Mouse (Mus musculus) regulatory T cell (primary cell): Measurements from ENCODE around the gene Pip5k1b.
"Not testable (repeated sequence)": the region's sequence is repeated elsewhere in the genome, so short reads cannot be mapped to it uniquely, and the experiment has no call there.

ENCODE experiments used
- in situ Hi-C: fragments of 300-600 bp; cut with MboI, MseI; formaldehyde crosslinking; loops from one replicate; pipeline ENCODE4 v1.15.1; 2025; ENCODE audit warnings: high pct_unique_total_duplicates

Gene Pip5k1b

DNA sequence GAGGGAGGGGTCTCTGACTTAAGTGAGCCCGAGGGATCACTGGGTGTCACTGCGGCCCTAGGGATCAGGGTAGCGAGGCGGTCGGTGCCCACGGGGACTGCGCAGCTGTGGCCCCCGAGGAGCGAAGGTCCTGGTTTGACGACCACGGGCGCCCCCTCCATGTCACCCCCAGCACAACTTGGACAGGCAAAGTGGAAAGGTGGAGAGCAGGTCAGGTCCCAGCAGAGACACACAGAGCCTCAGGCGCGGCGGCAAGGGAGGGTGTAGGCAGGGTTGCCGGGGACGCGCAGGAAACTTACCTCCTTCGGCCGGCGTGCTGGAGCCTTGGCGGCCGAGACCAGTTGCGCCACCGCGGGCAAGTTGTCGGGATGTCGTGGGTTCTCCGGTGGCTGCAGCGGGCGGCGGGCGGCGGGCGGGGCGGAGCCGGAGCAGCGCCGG, at the start of gene Pip5k1b:
Pip5k1b (minus strand) TSS at position 407 of the 438 bp plus-strand sequence.
- in situ Hi-C loops: loop anchor here (5.0 kb wide), 1 partner anchor 258 kb away; no protein-coding TSS in a partner anchor

DNA sequence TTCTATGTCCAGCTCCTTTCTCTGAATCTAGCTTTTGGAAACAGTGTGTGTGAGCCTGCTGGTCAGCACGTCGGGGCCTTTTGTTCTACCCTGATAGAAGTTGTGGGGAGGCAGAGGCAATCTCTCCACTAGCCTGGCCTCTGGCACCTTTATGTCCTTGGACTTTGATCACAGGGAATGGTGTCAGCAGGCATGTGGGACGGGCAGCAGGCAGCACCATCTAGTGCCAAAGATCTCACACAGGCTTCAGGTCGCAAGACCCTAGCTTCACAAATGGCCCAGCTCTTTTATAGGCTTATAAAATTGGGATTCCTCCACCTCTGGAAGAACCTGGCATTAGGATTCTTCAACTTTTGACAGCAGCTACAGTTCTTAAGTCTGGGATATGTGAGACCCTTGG, 48.4 kb upstream of the Pip5k1b start:
- in situ Hi-C loops: no loop called here

DNA sequence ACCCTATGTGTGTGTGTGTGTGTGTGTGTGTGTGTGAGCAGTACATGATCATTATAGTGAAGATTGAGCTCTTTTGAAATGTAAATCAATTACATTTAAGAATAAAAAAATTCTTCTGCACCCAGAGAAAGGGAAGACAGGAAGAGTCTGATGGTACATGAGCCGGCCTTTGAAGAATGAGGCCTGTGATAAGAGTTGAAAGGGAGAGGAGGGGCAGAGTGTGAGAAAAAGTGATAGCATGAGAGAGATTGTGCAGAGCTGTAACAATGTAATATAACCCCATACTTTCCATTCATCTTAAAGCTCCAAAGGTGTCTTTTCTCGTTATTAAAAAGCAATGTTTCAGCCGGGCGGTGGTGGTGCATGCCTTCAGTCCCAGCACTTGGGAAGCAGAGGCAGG, 47.8 kb upstream of the Pip5k1b start:
- in situ Hi-C loops: no loop called here

DNA sequence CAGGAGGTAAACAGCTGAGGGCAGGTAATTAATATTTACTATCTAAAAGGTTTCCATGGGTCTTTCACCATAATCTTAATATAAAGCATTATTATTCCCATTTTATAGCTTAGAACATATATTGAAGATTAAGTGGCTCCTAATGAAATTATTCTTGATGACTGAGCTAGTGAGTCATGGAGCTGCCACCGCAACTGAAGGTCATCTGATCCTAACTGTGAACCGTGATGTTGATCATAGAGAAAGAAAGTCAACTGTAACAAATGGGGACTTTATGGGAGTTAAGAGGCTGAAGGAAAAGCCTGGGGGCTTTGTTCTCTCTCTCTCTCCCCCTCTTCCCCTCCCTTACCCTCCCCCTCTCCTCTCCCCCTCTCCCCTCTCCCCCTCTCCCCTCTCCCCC, 31.1 kb upstream of the Pip5k1b start:
- in situ Hi-C loops: no loop called here

- in situ Hi-C loops: no loop called here
Observed at GRCm38 (mm10) chr19:24585171-24585570, 29.5 kb upstream of the Pip5k1b start.

DNA sequence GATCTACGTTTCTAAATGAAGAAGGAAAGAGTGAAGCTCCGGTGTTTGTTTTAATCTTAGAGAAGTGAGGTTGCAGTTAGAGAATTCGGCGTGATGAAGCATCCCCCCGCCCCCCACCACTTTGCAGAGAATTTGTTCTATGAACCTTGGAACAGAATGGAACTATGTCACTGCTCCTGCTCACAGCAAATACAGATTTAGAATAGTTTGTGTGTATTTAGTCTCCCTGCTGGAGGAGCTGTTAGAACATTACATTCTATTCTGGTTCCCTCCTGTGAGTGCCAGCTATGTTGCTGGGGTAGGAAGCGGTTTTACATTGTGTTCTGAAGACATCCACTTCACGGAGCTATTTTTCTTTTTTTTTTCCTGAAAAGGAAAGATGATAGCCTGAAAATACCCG, 28.3 kb upstream of the Pip5k1b start:
- in situ Hi-C loops: no loop called here

DNA sequence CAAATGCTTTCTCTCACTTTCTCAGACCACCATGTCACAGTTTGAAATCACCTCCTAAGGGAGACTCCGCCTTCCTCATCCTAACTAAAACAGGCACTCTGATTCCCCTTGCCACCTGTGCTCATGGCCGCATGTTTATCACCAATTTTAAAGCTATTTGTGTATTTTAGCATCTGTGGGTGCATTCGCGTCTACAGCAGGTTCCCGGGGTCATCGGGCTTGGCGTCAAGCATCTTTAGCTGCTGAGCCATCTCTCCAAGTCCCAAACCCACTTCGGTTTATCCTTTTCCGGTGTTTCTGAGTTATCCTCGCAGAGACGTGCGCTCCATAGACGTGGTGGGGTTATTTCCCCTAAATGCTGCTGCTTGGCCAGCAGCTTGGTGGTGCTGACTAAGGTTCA, 20.5 kb upstream of the Pip5k1b start:
- in situ Hi-C loops: no loop called here

- in situ Hi-C loops: no loop called here
Observed at GRCm38 (mm10) chr19:24571756-24572181, 16.1 kb upstream of the Pip5k1b start.

DNA sequence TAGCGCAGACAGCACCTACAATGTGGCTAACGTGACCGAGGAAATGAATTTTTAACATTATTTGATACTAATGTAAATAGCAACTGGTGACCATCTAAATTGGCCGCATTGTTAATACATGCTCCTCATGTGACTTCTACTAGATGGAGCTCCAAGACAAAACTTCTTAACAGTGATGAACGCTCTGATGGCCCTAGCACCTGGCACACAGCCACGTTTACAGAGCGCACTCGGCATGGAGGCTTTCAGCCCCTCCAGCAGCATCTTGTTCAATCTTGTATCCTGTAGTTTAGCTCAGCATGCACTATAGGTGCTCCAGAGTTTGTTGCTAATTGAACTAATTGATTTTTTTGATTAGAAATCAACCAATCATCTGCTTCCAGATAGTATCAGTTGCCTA, 15.3 kb upstream of the Pip5k1b start:
- in situ Hi-C loops: no loop called here

DNA sequence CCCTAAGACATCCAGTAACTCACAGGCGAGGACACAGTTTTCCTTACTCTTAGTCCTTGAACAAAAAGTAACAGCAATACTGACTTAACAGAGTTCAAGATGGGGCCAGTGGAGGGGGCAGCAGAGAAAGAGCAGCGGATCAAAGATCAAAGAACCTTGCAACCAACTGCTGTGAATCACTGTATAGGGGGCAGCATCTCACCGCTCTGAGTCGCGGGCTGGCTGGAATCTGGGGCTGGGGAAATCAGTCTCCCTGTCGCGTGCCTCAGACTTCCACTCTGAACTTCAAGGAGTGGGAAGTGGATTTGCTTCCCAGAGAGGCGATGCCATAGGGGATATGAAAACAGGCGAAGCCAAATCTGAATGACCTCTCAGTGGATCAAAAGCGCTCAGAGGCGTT, 1.8 kb upstream of the Pip5k1b start:
- in situ Hi-C loops: loop anchor here (5.0 kb wide), 1 partner anchor 260 kb away; no protein-coding TSS in a partner anchor

- in situ Hi-C loops: loop anchor here (5.0 kb wide), 1 partner anchor 259 kb away; no protein-coding TSS in a partner anchor
Observed at GRCm38 (mm10) chr19:24556585-24556966, 904 bp upstream of the Pip5k1b start.

DNA sequence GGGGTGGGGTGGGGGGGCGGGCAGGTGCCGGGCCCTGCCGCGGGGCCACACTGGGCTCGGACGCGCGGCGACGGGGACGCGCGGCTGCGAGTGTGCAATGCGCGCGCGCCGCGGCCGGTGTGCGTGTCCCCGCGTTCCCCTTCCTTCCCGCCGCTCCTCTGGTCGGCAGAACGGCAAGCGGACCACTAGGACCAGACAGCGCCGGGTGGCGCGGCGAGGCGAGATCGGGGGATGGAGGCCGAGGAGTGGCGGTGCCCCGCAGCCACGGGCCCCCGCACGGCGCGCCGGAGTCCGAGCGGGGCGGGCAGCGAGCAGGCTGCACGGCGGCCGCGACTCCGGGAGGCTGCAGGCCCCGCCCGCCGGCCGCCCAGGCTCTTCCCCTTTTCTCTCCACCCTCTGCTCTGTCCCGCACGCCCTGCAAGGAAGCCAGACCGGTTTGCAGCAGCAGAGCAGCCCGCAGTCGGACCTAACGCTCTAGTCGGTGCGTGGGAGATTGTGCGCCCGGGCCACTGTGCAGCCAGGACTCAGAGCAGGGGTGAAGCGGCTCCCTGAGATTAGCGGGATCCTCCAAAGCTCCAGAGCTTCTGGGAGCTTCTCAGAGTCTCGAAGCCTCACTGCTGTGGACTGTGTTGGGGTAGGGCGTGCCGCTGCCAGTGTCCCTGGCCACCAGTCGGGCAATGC, 372 bp upstream of the Pip5k1b start:
- in situ Hi-C loops: loop anchor here (5.0 kb wide), 1 partner anchor 259 kb away; no protein-coding TSS in a partner anchor

- in situ Hi-C loops: loop anchor here (5.0 kb wide), 1 partner anchor 258 kb away; no protein-coding TSS in a partner anchor
Observed at GRCm38 (mm10) chr19:24554911-24555465, 684 bp downstream of the Pip5k1b start.

GRCm38 (mm10) chr19:24554425-24554824, 1.2 kb downstream of the Pip5k1b start:
- in situ Hi-C loops: no loop called here

DNA sequence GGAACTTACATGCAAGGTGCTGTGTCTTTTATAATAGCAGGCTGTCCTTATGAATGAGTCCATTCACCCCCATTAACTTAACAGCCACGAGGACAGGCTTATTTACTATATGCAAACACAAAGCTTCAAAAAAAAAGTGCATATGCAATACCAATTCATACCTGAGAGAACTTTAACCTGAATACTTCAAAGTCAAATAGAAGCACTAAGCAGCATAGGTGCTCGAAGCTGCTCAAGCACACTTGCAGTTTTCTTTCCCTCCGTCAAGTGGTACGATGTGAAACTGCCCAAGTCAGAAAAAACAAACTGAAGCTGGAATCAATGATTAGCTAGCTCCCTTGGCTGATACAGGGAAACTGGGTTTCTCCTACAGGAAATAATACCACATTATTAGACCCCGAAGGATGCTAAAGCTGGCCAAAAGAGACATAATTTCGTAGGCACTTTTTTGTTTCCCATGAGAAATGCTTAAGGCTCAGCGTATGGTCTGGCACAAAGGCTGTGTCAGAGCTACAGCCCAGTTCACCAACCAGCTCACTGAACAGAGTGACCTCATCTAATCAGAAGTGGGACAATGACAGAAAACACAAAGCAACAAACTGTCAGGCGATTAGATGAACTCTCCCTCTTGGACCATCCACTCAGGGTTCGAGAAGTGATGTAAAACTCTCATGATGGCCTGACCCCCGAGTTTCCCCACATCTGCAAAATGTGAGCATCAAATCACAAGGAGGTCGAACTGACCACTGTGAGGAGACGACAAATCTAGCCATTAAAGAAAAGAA, 2.2 kb downstream of the Pip5k1b start:
- in situ Hi-C loops: no loop called here

DNA sequence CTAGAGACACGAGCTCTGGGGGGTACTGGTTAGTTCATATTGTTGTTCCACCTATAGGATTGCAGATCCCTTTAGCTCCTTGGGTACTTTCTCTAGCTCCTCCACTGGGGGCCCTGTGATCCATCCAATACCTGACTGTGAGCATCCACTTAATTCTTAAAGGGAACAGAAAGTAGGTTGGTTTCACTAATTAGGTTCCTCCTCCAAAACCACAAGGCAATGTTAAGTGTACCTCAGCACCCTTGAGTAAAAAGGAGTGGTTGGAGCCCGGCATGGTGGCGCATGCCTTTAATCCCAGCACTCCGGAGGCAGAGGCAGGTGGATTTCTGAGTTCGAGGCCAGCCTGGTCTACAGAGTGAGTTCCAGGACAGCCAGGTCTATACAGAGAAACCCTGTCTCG, 3.0 kb downstream of the Pip5k1b start:
- in situ Hi-C loops: not testable (repeated sequence)

GRCm38 (mm10) chr19:24551196-24551954, 4.3 kb downstream of the Pip5k1b start:
- in situ Hi-C loops: no loop called here

- in situ Hi-C loops: no loop called here
Observed at GRCm38 (mm10) chr19:24550778-24551177, 4.9 kb downstream of the Pip5k1b start.

DNA sequence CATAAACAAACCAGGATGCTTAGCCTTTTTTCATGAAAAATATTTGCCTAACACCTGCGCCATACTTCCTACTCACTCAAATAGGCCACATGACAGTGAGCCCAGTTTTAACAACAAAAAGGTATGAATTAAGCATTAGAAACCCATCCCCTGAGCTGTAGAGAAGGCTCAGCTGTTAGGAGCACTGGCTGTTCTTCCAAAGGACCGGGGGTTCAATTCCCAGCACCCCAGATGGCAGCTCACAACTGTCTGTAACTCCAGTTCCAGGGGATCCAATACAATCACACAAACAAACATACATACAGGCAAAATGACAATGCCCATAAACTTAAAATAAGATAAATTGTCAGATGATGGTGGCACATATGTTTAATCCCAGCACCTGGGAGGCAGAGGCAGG, 5.7 kb downstream of the Pip5k1b start:
- in situ Hi-C loops: no loop called here

DNA sequence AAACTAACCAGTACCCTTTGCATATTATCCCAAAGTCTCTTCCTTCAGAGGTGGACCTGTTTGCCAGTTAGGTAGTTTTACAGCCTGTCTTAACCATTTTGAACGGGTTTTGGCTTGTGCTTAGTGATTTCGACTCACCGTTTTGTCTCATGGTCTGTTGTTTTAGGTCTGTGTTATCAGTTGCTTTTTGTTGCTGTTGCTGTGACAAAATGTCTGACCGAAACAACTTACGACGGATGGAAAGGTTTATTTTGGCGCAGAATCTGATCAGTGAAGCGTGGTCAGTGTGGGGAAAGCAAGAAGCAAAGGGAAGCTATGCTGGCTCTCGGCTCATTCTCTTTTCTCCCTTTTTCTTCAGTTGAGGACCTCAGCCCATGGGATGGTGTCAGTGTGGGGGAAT, 7.3 kb downstream of the Pip5k1b start:
- in situ Hi-C loops: no loop called here

- in situ Hi-C loops: no loop called here
Observed at GRCm38 (mm10) chr19:24546153-24546552, 9.5 kb downstream of the Pip5k1b start.
